Mouse (Mus musculus) lung, adult 2 months (tissue): ENCODE data around the gene Map4k5.

ENCODE experiments used
- CTCF ChIP-seq: fragments of 200-500 bp; IDR thresholded peaks from 2 replicates; pipeline ENCODE4 v1.5.1; 2011; ENCODE audit warnings: mild to moderate bottlenecking, low read length, control low read depth; ENCODE audit not compliant: insufficient read depth
- POLR2A ChIP-seq: fragments of 200-500 bp; IDR thresholded peaks from 2 replicates; pipeline ENCODE4 v1.6.1; 2011; ENCODE audit warnings: low read depth, mild to moderate bottlenecking, control low read depth, low read length, borderline replicate concordance; ENCODE audit errors: extremely low read depth

DNA sequence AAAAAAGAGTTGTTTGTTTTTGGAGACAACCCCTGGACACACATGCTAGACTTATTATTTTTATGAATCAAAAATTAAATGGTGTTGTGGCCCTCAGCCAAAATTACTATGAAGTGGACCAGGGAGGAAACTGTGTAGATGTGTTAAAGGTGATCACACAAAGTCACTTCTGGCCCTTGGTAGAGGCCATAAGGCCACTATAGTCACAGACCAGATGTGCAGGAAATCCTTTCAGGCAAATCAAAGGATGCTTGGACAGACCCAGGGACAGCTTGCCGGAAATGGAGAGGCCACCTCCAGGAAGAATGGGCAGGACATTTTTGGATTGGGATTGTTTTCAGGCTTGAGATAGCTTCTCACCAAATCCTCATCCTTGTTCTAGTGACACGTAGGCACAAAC lies 131.4 kb downstream of the Map4k5 start:
- no peak for TF ChIP-seq POLR2A
- no peak for TF ChIP-seq CTCF
